Mouse (Mus musculus) layer of hippocampus, adult 8-10 months (tissue): Measurements from ENCODE around the gene Isg20. TPM values are rescaled to one million over a fixed set of nuclear protein-coding genes. Genes with fewer than 3 reads are reported as not detected.

Source experiments
- DNase-seq, 2 experiments: peaks; one replicate each; pipeline ENCODE4 v3.0.0; 2022; ENCODE audit warnings: low spot score in 2 of 2
- total RNA-seq, 4 experiments: library from RNA; stranded (reverse); gene quantifications; 2 replicates each; pipeline ENCODE4 v1.2.4; 2022

Gene Isg20
- 1 to 10 TPM in 2 of 4 experiments, under 1 TPM in 1, not detected in 1; 0.83 to 1.4 (median 1.0) TPM for total RNA-seq

DNA sequence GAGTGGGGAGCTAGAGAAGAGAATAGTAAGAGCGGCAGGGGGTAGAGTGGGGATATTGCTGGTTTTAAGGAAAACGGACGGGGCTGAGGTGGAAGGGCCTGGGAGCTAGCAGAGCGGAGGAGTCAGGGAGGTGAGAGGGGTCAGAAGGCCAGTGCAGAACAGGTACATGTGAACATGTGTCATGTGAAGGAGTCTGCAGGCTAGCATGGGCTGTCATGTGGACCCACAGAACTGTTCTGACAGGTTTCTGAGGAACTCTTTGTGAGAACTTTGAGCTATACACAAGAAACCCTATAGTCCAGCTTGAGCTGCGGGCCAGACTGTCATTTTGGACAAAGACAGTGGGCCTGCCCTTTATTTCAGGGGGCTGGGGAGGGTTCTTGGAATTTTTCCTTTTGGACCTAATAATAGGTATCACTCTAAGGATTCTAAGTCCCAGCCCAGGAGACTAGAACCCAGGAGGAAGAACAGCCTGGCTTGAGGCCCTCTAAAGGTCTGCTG lies at the start of gene Isg20:
TSS of gene Isg20 (plus strand) at position 451 of the 501 bp plus-strand sequence.
- DNase-seq = no peak

DNA sequence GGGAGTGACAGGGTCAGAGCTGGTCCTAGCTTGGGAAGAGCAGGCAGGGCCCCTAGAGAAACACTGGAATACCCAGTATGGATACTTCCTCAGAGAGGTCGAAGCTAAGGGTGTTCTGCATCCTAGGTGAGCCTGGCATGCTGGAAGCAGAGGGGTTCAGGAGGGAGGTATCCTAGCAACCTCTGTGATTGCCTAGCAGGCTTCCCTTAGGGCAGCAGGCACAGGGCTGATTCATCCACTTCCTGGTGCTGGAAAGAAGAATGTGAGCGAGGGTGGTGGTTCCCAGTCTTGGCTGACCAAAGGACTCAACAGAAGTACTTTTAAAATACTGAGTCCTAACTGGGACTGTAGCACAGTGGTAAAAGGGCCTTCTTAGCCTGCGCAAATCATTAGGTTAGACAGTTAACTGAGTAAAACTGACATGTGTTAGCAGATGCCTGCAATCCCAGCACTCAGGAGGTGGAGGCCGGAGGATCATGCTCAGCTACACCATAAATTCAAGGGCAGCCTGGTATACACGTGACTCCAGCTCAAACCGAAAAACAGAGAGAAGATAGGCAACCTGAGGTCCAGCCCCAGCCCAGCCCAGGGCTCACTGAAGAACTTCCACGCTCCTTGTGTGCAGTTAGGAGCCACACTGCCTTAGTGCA lies 49.3 kb upstream of the Isg20 start:
- no peak for DNase-seq

DNA sequence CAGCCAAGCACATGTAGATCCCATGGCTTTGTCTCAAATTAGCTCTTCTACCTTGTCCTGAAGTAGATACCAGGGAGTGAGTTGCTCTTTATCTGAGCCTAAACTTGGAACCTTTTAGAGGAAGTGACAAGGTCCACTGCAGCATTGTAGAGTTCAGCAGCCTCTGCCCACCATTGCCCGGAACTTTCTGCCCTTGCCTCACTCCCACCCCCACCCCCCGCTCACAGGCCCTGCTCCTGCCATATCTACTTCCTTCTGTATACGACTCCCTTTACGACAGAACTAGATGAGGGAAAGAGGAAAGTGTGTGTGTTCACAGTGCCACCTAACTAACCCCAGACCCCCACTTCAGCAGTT lies 48.8 kb upstream of the Isg20 start:
- DNase-seq = no peak

DNA sequence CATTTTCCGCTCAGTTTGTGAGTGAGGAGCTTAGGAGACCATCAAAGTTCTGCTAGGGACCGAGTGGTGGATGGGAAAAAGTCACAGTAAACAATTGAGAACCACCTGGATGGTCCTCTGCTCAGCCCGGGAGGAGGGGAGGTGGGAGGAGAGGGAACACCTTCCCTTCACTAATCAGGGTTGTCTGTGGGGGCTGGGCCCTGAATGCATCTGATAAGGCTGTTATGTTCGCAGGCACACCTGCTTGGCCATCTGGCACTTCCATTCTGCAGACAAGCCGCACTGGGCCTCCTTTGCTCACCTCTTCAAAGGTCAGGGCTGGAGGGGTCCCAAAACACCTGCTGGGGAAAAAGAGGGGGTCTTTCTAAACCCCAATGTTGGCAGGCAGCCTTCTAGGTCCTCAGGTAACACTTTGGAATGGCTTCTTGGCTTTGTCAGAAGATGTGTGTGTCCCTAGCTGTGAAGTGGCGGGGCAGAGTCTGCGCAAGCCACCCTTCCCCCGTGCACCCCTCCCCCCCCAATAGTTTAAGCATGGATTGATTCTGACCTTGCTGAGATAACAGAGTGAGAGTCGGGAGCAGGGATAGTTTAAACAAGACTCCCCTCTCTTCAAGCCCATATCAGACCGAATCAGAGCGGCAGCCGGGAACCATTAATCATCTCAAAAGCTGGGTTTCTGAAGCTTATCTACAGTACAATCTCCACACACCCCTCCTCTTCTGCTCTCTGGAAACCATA lies 47.8 kb upstream of the Isg20 start:
- DNase-seq = no peak

DNA sequence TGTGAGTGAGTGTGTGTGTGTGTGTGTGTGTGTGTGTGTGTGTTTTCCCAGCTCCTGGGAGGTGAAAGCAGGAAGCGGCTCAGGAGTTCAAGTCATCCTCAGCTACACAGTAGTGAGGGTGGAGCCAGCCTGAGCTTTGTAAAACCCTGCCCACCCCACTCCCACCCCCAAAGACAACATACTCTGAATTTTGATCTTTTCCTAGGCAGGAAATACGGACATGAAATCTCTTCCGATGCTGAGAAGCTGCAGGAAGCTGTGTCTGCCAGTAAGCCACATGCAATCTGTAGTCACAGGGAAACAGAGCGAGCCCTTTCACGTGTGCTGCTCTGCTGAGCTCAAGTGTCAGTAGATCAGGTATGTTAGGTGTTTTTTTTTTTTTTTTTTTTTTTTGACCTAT lies 44.5 kb upstream of the Isg20 start:
- no peak for DNase-seq

DNA sequence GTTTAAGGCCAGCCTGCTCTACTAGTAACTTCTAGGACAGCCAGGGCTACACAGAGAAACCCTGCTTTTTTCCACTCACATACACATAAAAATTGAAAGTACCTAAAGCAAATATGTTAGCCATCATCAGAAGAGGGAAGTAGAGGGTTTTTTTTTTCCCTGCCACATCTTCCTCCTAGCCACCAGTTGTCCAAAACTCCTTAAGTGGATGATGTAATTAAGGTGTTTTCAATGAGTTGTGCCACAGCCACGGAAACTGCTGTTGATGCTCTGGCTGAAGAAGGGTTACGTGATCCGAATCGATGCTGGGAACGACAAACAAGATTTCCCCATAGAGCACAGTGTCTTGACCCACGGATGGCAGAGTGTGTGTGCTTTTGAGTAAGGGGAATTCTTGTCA lies 40.9 kb upstream of the Isg20 start:
- no peak for DNase-seq

DNA sequence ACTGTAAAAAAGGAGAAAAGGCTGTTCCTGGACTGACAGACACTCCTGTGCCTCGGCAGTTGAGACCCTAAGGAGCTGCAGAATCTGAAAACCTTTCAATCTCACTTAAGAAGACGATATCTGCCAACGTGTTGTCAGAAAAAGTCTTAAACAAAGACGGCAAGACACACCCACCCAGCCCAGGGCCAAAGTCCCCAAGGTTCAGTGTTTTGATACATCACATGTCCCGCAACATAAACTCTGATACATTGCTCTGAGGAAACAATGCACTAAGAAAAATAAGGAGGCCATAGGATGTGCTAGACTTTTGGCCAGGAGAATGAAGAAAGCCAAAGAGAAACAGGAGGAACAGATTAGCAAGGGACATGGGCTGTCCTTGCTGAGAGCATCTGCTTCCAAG lies 40.4 kb upstream of the Isg20 start:
- no peak for DNase-seq

DNA sequence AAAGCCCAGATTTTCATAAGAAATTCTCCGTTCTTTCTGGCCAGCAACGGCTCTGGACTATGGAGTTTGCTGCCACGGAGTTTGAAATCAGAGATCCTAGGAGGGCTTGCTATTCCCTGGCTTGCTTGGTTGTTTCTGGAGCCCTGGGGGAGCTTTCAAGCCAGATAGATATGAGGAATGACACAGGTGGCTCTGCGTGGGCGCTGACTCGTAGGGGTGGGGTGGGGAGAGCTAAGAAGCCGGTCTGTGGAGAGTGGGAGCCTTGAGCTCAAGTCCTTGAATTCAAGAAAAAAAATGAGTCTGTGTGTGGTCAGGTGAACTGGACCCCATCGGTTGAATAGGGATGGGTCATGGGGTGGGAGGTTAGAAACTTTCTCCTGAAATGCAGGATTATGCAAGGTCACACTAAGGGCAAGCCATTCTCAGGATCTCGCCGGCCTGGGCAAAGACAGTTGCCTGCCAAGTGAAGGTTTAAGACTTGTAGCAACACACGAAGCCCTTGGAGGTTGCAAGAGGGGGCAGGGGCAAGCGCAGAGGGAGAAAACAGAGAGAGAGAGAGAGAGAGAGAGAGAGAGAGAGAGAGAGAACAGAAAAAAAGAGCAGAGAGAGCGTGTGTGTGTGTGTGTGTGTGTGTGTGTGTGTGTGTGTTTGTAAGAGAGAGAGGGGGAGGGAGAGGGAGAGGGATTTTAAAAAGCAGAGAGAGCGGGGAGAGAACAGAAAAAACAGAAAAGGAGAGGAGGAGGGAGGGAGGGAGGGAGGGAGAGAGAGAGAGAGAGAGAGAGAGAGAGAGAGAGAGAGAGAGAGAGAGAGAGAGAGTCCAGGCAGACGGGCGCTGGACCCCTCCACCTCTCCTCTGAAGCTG lies 31.4 kb upstream of the Isg20 start:
- DNase-seq = no peak

DNA sequence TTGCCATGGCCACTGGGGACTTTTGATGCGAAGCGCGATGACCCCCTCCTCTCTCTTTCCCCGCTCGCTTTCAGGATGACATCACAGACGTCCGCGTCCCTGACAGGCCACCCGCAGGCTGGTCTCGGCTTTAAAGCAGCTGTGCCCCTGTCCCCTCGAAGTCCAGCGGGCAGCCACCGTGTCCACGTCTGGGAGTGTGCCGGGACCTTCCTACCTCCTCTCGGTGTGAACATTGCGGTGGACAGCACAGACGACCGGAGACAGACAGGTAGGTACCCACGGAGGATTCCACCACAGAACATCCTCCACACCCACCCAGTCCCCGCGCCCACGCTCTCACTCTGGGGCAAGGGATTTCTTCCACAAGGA lies 30.8 kb upstream of the Isg20 start:
- peak in 1 of 2 experiments; percentile 57 for DNase-seq

DNA sequence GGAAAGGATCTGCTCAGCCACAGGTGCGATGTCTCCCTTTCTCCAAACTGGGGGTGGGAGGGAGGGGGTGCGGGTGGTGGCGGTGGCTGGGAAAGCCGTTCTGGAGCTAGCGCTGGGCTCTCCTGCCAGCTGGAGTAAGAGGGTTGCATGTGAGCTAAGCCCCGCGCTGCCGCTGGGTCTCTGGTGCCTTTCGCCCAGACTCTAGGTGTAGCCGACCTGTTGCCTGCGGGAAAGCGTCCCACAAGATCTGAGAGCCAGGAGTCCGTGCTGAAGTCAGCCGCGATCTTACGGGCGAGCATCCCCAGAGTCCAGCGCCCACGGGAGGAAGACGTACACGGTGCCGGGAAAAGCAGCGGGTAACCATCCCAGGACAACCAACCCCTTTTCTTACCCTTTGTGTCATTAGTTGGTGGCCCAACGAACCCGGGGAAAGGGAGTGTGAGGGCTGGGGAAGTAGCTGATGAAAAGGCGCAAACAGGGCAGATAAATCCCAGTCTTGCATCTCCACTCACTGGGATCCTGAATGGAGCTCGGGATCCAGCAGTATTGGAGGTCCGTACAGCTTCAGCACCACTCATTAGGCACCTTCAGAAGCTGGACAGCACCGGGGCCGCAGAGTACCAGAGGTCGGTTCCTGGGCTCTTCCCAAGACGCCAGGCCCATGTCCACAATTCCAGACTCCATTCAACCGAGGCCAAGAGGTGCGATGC lies 30.1 kb upstream of the Isg20 start:
- DNase-seq = no peak

DNA sequence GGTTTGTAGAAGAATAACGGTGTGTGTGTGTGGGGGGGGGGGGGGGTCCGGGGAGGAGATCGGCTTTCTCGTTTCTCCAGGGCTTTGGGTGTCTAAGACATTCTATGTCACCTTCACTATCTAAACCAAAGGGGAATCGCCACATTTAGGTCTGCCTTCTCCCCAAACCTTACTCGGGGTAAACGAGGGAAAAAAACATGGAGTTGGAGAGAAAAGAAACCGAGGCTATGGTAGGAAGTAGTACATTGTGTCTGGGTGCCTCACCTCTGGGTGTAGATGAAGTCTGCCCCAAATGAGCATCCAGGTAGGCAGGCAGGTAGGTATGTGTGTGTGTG lies 29.5 kb upstream of the Isg20 start:
- DNase-seq = no peak

DNA sequence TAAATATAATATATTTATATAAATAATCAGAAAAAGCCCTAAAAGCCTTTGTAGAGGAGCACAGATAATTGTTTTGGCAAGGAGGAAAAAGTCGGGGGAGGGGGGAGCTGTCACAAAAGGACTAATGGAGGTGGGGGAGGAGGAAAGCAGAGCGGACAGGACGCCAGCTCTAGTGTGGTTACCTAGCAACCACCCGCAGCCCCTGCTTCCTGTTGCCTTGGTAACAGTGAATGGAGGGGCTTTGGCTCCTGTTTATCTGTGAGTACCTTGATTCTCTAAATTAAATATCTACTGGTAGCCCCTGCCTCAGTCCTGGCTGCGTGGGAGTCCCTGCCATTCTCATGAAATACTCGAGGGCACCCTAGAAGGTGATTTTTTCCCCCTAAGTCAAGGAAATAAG lies 29.1 kb upstream of the Isg20 start:
- DNase-seq = peak in 1 of 2 experiments; percentile 49

DNA sequence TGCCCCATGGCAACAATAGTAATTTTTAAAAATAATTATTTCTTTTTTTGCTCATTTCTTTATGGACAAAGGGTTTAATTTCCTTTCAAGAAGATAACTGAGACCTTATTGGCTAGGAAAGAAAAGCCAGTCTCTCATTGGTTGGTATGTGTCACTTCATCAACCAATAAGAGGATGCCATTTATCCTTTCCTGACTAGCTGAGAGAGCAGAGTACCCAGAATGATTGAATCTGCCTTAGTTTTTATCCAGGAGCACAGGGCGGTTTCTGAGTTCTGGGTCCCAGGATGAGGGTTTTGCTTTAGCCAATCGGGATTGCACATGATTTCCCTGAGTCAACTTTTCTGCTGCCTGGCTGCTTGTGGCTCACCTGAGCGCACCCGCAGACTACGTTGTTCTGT lies 27.8 kb upstream of the Isg20 start:
- no peak for DNase-seq

DNA sequence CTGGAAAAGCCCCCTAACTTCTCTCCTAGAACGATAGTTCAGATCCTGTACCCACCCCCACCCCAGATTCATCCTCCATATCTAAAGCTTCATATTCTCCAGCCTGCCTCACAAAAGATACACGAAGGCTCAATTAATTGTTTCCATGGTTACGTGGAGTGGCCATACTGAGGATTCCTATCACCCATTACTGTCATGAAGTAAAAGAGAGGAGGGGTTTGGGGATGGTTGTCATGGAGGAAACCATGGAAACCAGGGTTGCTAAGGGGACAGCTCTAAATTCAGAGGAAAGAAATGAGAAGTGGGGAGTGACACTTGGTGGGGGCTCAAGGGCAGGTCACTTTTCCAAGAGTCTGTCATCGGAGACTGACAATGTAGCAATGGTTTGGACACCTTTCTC lies 26.7 kb upstream of the Isg20 start:
- DNase-seq = no peak

DNA sequence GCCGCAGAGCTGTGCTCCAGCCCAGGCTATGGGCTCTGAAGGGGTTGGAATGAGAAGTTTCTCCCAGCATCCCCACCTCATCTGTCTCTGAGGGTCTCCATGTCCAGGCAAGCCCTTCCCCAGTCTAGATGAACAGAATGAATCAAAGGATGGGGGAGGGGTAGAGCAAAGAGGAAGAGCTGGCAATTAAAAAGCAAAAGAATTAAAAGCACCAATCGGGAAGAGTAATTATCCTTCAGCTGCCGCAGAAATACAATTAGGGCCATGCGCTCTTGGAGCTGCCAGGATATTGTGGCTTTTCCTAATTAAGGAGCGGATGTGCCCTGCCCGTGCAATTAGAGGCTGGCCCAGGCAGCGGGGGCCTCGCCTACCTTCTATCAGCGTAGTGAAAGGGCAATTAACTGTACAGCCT lies 25.8 kb upstream of the Isg20 start:
- DNase-seq = no peak

DNA sequence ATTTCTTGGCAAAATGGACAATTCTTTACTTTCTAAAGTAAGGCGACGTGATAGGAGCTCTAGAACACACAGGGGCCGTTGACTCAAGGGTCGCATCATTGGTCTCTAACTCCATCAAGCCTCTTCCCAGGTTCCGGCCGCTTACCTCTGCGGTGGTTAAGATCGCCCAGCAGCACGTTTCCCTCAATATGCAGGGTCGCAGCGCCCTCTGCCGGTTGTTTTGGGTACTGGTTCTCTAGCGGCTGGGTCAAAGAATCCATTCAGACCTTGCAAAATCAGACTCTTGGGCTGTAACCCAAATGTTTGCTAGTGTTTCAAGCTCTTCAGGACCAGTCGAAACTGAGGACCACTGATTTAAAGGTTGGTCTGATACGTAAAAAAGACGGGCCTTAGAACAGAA lies 22.6 kb upstream of the Isg20 start:
- peak in 1 of 2 experiments; percentile 88 for DNase-seq

DNA sequence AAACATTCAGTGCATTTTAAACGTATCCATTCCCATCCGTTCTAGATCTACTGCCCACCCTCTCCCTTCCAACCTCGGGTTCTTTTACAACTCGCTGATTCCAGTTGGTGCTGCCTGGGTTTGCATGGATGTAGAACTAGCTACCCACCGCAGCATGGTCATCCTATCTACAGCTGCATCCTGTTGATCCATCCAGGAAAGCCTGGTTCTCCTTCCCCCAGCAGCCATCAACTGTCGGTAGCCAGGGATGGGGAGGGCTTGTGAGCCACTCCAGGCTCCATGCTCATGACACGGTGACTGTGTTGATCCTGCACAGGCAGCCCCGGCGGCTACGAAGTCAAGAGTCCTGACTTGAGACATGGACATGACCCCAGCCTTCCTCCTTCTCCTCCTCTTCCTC lies 19.3 kb upstream of the Isg20 start:
- DNase-seq = no peak

DNA sequence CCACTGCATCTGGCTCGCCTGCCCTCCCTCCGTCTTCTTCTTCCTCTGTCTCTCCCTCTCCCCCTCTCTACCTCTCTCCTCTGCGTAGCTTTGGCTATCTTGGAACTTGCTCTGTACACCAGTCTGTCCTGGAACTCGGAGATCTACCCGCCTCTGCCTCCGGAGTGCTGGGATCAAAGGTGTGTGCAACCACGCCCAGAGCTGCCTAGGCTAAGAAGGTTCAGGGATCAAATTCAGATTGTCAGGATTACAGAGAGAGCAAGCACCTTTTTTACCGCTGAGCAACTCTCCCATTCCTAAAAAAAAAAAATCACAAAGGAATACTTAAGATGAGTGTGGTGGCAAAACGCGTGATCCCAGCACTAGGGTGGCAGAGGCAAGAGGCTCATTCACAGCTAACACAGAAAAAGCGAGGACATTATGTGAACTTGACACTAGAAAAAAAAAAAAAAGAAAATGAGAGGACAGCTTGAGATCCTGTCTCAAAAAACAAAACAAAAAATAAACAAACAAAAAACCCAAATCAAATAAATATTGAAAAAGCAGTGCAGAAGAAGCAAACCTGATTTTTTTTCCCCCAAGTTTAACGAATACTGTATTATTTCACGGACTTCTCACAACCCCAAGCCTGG lies 18.1 kb upstream of the Isg20 start:
- no peak for DNase-seq

DNA sequence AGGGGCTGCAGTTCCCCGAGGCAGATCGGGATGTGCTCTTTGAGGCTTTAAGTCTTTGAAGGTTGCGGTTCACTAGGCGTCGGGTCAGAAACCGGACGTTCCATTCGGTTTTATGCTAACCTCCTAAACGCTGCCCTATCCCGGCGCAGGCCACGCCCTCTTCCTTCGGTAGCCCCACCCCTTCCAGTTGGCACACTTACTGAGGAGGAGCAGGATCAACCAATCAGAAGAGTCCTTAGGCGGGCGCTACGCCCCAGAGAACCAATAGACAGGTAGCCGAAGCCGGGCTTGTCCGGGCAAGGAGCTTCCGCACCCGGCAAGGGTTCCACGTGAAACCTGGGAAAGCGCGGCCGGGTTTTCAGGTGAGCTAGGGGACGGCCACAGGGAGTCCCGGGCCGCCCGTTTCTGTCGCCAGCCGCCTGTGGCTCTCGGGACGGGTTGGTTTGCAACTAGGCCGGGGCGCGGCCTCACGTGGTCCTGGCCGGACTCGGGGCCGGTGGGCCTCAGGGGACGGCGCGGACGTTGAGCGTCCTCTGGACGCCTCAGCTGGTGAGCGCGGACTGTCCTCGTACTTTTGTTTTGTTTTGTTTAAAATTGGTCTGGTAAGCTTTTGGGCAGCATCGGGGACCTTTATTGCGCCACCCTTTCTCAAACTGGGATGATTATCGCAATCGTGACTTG lies 17.4 kb upstream of the Isg20 start, which contains the start of gene Aen:
TSS of gene Aen (plus strand) at position 202 of the 681 bp plus-strand sequence.
- peak; percentile 96 to 97 for DNase-seq

DNA sequence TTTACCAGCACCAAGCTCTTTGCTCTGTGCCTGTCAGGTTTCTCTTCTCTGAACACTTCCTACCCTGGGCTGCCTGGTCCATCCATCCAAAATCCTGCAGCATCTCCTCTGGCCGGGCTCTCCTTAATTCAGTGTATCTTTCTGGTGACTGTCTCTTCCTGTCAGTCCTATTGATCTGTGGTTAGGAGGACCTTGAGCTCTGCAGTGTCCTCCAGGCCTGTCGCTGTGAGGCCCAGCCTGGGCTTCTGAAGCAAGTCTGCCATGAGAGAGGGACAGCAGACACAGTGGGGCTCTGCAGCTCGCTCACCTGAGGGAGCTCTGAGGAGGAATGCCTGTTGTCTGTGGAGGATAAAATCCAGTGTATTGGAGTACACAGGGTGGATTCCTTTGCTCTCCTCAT lies 15.7 kb upstream of the Isg20 start:
- DNase-seq = no peak
